Mouse (Mus musculus) olfactory bulb, adult 2 months (tissue): ENCODE measurements around the gene Ppp6r2. TPM values are rescaled to one million over a fixed set of nuclear protein-coding genes. Genes with fewer than 3 reads are reported as not detected.

Source experiments
- H3K27ac ChIP-seq: fragments of 200-500 bp; 2 replicates; pipeline ENCODE4 v1.5.1; 2012; ENCODE audit warnings: low read depth, low read length; ENCODE audit not compliant: insufficient read depth
- H3K4me1 ChIP-seq: fragments of 200-500 bp; 2 replicates; pipeline ENCODE4 v1.6.1; 2012; ENCODE audit warnings: low read length; ENCODE audit not compliant: control insufficient read depth, insufficient read depth
- H3K4me3 ChIP-seq: fragments of 200-500 bp; 2 replicates; pipeline ENCODE4 v1.5.1; 2012; ENCODE audit warnings: mild to moderate bottlenecking, low read depth, low read length, moderate library complexity; ENCODE audit not compliant: insufficient read depth
- CTCF ChIP-seq: fragments of 200-500 bp; IDR thresholded peaks from 2 replicates; pipeline ENCODE4 v1.5.1; 2012; ENCODE audit warnings: low read depth, mild to moderate bottlenecking, low read length, moderate library complexity; ENCODE audit not compliant: insufficient read depth
- POLR2A ChIP-seq: fragments of 200-500 bp; IDR thresholded peaks from 2 replicates; pipeline ENCODE4 v1.6.1; 2012; ENCODE audit warnings: mild to moderate bottlenecking, low read depth, low read length, moderate library complexity; ENCODE audit not compliant: insufficient read depth
- WGBS: fragments of 180-500 bp; shearing (Covaris S2); methylation state at CpG from one replicate; pipeline ENCODE4 v1.1.7; 2018; 5-methylcytosine and 5-hydroxymethylcytosine counted together
- polyA plus RNA-seq: library from polyadenylated mRNA; stranded (reverse); fragments of >200 nt; gene quantifications from 2 replicates; pipeline ENCODE4 v1.2.4, GENCODE M21; 2012; ENCODE audit warnings: low replicate concordance; ENCODE audit not compliant: missing spikeins, insufficient read depth, insufficient read length

Gene Ppp6r2
- polyA plus RNA-seq, 1 experiment: not detected

DNA sequence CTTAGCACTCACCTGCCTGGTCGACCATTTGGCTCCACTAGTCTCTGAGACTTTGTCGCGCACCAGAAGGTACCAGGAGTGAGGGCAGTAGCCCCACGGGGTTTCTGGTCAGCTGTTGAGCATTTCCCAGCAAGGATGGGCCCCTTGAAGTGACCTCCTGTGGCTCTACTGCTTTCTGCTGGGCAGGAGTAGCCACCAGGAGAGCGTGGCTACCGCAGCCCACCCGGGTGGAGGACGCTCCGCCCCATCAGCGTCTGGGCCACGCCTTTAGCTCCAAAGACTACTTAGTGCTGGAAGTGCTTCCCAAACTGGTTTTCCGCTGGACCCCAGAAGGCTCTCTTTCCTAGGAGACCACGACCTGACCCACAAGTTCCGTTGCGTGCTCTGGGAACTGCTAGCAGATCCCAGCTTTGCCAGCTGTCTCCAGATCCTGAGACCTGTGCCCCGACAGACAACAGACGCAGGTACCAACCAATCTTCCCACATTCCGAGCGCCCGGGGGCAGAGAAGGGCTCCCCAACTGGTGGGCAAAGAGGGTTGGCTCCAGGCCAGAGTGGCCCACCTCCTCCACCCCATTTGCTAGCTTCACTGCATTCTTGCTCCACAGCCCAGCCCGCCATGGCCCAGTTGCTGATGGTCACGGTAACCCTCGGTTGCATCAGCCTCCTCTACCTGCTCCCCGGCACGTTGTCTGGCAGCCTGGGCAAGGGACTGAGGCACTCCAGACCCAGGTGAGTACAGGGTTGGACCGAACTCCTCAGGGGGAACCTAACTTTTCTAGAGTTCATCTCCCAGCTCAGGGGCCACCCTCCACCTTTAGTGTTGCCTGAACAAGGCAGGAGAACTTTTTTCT lies 111.5 kb downstream of the Ppp6r2 start, which contains the start of gene Adm2:
Gene Adm2, plus strand, starts transcription at position 51 of the 853 bp plus-strand sequence.
- Histone ChIP-seq H3K4me1 (peaks cover 4% of the 10 kb centered on the region; the same call in 1 of the 2 replicates), H3K4me3 (no peak within 1 kb of the TSS), H3K27ac (no peak within 1 kb of the TSS)
- 12% methylated on average over 26 of the region's 26 CpGs for WGBS
- TF ChIP-seq POLR2A (no peak), CTCF (no peak)

DNA sequence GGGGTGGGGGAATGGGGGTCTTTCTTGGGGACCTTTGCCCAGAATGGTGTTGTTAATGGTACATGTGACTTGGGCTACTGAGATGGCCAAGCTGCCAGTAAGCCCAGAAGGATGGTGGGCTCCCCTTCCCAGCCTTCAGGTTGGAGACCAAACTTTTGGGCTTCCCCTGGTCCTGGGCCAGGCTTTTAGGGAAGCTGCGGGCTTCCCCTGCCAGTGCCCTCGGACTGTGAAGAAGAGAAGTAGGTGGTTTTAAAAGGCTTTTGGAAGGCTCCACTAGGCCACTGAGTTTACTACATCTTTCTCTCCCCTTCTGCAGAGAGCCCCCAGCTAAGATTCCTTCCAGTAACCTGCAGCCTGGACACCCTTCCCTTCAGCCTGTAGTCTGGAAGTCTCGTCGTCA lies 112.3 kb downstream of the Ppp6r2 start:
- no peak overlapping the region for H3K27ac ChIP-seq
- 90% methylated on average over 4 of the region's 4 CpGs for WGBS
- no peak overlapping the region for H3K4me3 ChIP-seq
- TF ChIP-seq POLR2A: no peak
- no peak for TF ChIP-seq CTCF
- peaks cover 4% of the 10 kb centered on the region; the same call in 1 of the 2 replicates for H3K4me1 ChIP-seq

DNA sequence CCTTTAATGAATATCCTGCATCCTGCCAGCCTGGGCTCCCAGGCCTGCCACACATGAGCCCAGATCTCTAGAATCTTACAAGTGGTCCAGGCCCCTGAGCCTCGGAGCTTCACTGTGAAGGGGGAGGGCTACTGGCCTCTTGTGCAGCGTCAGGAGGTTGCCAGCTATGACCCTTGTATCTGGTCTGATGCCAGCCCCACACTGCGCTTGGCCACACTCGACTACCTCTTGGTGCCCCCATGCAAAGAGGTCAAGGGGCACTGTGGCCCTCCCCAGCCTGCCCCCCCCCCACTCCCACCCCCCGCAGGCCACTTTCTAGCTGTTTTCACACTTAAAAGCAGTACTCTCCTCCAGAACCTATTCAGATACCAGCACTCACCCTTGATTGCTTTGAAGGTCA lies 115.1 kb downstream of the Ppp6r2 start:
- H3K4me1 ChIP-seq: peaks cover 4% of the 10 kb centered on the region; the same call in 1 of the 2 replicates
- TF ChIP-seq CTCF (no peak), POLR2A (no peak)
- H3K27ac ChIP-seq: no peak overlapping the region
- 62% methylated on average over 5 of the region's 5 CpGs for WGBS
- H3K4me3 ChIP-seq: no peak overlapping the region

DNA sequence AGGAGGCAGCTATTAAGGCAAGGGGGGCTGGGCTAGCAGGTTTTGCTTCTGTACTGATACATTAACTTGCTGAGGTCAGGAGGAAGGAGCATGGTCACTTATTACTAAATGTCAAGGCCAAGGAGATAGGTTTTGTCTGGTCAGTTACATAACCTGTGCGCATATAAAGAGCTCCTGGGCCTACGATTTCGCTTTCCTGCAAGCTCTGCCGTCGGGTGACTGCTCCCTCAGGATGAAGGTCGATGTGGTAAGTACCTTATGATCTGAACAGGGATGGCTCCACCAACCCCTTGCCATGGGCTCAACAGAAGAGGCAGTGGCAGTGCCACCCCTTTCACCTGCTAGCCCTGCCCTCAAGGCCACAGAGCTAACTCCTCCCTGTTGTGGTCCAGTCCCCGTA lies 122.9 kb downstream of the Ppp6r2 start, which contains the start of gene Miox:
Gene Miox, plus strand, starts transcription at position 128 of the 400 bp plus-strand sequence.
- no peak within 1 kb of the TSS for H3K4me3 ChIP-seq
- H3K4me1 ChIP-seq: no peaks in the 10 kb centered on the region
- TF ChIP-seq POLR2A (no peak), CTCF (no peak)
- no peak within 1 kb of the TSS for H3K27ac ChIP-seq
- 91% methylated on average over 7 of the region's 7 CpGs for WGBS

DNA sequence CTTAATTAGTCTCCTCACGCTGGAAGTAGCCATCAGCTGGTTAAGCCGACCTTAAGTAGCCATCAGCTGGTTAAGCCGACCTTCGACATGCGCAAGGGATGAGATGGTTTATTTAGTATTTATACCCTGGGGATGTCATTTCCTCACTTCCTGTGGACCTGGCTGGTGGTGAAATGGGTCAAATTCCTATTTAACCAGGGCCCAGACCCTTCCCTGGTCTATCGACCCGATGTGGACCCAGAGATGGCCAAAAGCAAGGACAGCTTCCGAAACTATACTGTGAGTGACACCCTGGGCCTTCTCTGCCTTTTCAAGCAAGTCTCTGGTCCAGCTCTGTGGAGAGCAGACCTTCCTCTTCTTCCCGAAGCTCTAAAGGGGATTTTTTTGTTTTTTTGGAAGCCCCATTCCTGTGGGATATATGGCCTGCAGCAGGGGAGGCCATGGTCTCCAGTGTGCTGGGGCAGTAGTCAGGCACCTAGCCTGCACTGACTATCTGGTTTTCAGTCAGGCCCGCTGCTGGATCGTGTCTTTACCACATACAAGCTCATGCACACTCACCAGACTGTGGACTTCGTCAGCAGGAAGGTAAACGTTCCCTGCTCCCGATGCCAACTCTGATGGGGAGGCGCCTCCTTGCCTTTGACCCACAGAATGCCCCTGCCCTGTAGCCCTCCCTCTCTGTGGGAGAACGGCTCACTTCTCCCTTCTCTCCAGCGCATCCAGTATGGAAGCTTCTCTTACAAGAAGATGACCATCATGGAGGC lies 123.6 kb downstream of the Ppp6r2 start:
- Histone ChIP-seq H3K27ac (no peak overlapping the region), H3K4me1 (no peaks in the 10 kb centered on the region), H3K4me3 (no peak overlapping the region)
- no peak for TF ChIP-seq CTCF
- no peak for TF ChIP-seq POLR2A
- WGBS: 86% methylated on average over 17 of the region's 17 CpGs

DNA sequence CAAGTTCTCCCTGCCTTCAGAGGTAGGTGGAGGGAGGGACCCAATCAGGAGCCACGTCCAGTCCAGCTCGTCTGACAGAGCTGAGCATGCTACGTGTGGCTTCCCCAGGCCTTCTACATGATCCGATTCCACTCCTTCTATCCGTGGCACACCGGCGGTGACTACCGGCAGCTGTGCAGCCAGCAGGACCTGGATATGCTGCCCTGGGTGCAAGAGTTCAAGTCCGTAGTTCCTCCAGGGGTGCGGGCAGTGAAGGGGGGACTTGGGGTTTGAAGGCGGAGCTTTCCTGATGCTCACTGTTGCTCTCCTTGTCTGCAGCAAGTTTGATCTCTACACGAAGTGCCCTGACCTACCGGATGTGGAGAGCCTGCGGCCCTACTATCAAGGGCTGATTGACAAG lies 125.1 kb downstream of the Ppp6r2 start:
- 88% methylated on average over 14 of the region's 14 CpGs for WGBS
- TF ChIP-seq POLR2A (no peak), CTCF (no peak)
- no peak overlapping the region for H3K27ac ChIP-seq
- no peak overlapping the region for H3K4me3 ChIP-seq
- no peaks in the 10 kb centered on the region for H3K4me1 ChIP-seq

Other genes starting within 250 kb of the Ppp6r2 start
- gene Mlc1, start 232.5 kb upstream of the Ppp6r2 start, polyA plus RNA-seq: not detected in 2 replicates
- gene Mov10l1, start 228.6 kb upstream of the Ppp6r2 start, polyA plus RNA-seq: not detected in 2 replicates
- gene Panx2, start 151.8 kb upstream of the Ppp6r2 start, polyA plus RNA-seq: not detected in 2 replicates
- not detected in 2 replicates for gene Trabd, start 136.4 kb upstream of the Ppp6r2 start, polyA plus RNA-seq
- not detected in 2 replicates for gene Selenoo, start 122.5 kb upstream of the Ppp6r2 start, polyA plus RNA-seq
- 77.8 TPM in 1 of 2 replicates, not detected in the other for gene Tubgcp6, start 88.4 kb upstream of the Ppp6r2 start, polyA plus RNA-seq
- gene Hdac10, start 82.9 kb upstream of the Ppp6r2 start, polyA plus RNA-seq: not detected in 2 replicates
- not detected in 2 replicates for gene Mapk12, start 70.8 kb upstream of the Ppp6r2 start, polyA plus RNA-seq
- gene Mapk11, start 61.9 kb upstream of the Ppp6r2 start, polyA plus RNA-seq: not detected in 2 replicates
- 46.6 TPM in 1 of 2 replicates, not detected in the other for gene Plxnb2, start 30.8 kb upstream of the Ppp6r2 start, polyA plus RNA-seq
- gene Dennd6b, start 15.1 kb upstream of the Ppp6r2 start, polyA plus RNA-seq: not detected in 2 replicates
- gene Sbf1, start 103.8 kb downstream of the Ppp6r2 start, polyA plus RNA-seq: 913 TPM in 1 of 2 replicates, not detected in the other
- gene Adm2, start 111.2 kb downstream of the Ppp6r2 start, polyA plus RNA-seq: not detected in 2 replicates
- gene Miox, start 122.8 kb downstream of the Ppp6r2 start, polyA plus RNA-seq: not detected in 2 replicates
- gene Lmf2, start 144.1 kb downstream of the Ppp6r2 start, polyA plus RNA-seq: not detected in 2 replicates
- not detected in 2 replicates for gene Ncaph2, start 144.2 kb downstream of the Ppp6r2 start, polyA plus RNA-seq
- not detected in 2 replicates for gene Sco2, start 162.3 kb downstream of the Ppp6r2 start, polyA plus RNA-seq
- not detected in 2 replicates for gene Tymp, start 165.5 kb downstream of the Ppp6r2 start, polyA plus RNA-seq
- gene Odf3b, start 167.7 kb downstream of the Ppp6r2 start, polyA plus RNA-seq: not detected in 2 replicates
- gene Klhdc7b, start 173.4 kb downstream of the Ppp6r2 start, polyA plus RNA-seq: not detected in 2 replicates
- not detected in 2 replicates for gene Syce3, start 198.9 kb downstream of the Ppp6r2 start, polyA plus RNA-seq
- gene Cpt1b, start 214.3 kb downstream of the Ppp6r2 start, polyA plus RNA-seq: not detected in 2 replicates
- not detected in 2 replicates for gene C730034F03Rik, start 218.0 kb downstream of the Ppp6r2 start, polyA plus RNA-seq
- gene Gm44502, start 218.1 kb downstream of the Ppp6r2 start, polyA plus RNA-seq: not detected in 2 replicates
- not detected in 2 replicates for gene Chkb, start 218.4 kb downstream of the Ppp6r2 start, polyA plus RNA-seq
- gene Mapk8ip2, start 242.4 kb downstream of the Ppp6r2 start, polyA plus RNA-seq: not detected in 2 replicates